Mouse (Mus musculus) A20 (cell line): ENCODE results near the gene Sgtb.

ENCODE experiments used
- DNase-seq: peaks from one replicate; pipeline ENCODE4 v3.0.0-alpha.2; 2011; ENCODE audit warnings: low read depth, low spot score

Gene Sgtb

GRCm38 (mm10) chr13:104109816-104110521 lies 428 bp downstream of the Sgtb start:
- DNase-seq = no peak

GRCm38 (mm10) chr13:104110526-104110925 lies 985 bp downstream of the Sgtb start:
- DNase-seq = no peak

GRCm38 (mm10) chr13:104112266-104112900 lies 2.8 kb downstream of the Sgtb start:
- no peak for DNase-seq

- DNase-seq = peak; percentile 75
These were observed 4.2 kb downstream of the Sgtb start for GRCm38 (mm10) chr13:104113782-104114181.

GRCm38 (mm10) chr13:104114827-104115226 lies 5.3 kb downstream of the Sgtb start:
- DNase-seq = no peak

GRCm38 (mm10) chr13:104122078-104122840 lies 12.7 kb downstream of the Sgtb start:
- peak; percentile 90 for DNase-seq

- DNase-seq = no peak
These were observed 14.3 kb downstream of the Sgtb start for GRCm38 (mm10) chr13:104123662-104124381.

GRCm38 (mm10) chr13:104132561-104132960 lies 23.0 kb downstream of the Sgtb start:
- DNase-seq = no peak

- DNase-seq = no peak
These were observed 25.1 kb downstream of the Sgtb start for GRCm38 (mm10) chr13:104134510-104135085.

GRCm38 (mm10) chr13:104139369-104140209 lies 30.0 kb downstream of the Sgtb start:
- DNase-seq = peak; percentile 83

- DNase-seq = no peak
These were observed 35.3 kb downstream of the Sgtb start for GRCm38 (mm10) chr13:104144871-104145270.

GRCm38 (mm10) chr13:104145646-104146045 lies 36.1 kb downstream of the Sgtb start:
- no peak for DNase-seq

- no peak for DNase-seq
These were observed 44.6 kb downstream of the Sgtb start for GRCm38 (mm10) chr13:104154180-104154579.

- no peak for DNase-seq
These were observed 45.6 kb downstream of the Sgtb start for GRCm38 (mm10) chr13:104155106-104155505.

GRCm38 (mm10) chr13:104155686-104156085 lies 46.1 kb downstream of the Sgtb start:
- DNase-seq = no peak

GRCm38 (mm10) chr13:104171711-104172110 lies 62.2 kb downstream of the Sgtb start:
- DNase-seq = no peak

GRCm38 (mm10) chr13:104172498-104172897 lies 63.0 kb downstream of the Sgtb start:
- DNase-seq = no peak

GRCm38 (mm10) chr13:104176874-104177273 lies 67.3 kb downstream of the Sgtb start:
- DNase-seq = no peak

- peak; percentile 95 for DNase-seq
These were observed 68.5 kb downstream of the Sgtb start, which contains the start of gene Trappc13 for GRCm38 (mm10) chr13:104177796-104178649. TSS of gene Trappc13 (minus strand) at chr13:104178469.
